Mouse (Mus musculus): ENCODE results near the gene Edem1. TPM values are rescaled to one million over a fixed set of nuclear protein-coding genes. Genes with fewer than 3 reads are reported as not detected.

Edem1 gene
- polyA plus RNA-seq, 1 experiment from 2014 or later = 22.1 TPM

DNA sequence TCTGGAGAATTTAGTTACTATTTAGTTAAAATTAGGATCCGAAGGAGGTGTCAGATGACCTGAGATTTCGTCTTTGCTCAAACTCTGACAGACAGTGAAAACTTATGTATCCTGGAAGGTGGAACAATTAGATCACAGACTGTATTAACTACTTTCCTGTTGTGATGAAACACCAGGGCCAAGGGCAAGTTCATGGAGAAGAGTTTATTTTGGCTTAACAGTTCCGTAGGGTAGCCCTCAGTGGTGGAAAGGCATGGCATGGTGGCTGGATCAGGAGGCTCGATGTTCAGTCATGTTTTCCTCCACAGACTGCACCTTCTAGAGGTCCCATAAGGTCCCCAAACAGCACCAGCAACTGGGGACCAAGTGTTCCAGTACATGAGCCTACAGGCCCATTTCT is 8.6 kb downstream of the Edem1 start:
- H3K36me3 ChIP-seq (ENCODE audit: control insufficient read depth, insufficient read depth, low read length) = no peaks in the 10 kb centered on the region; the same call in 1 of the 2 replicates
- no peak overlapping the region for H3K9ac ChIP-seq (ENCODE audit: low read length)
- WGBS = 88% methylated on average over 4 of the region's 4 CpGs
- no peaks in the 10 kb centered on the region for H3K27me3 ChIP-seq (ENCODE audit: control insufficient read depth, insufficient read depth, low read depth, low read length)
- peaks cover 18% of the 10 kb centered on the region for H3K4me1 ChIP-seq (replicated peaks; ENCODE audit: control insufficient read depth, insufficient read depth, low read length)
- no peaks in the 10 kb centered on the region for H3K9me3 ChIP-seq (ENCODE audit: control insufficient read depth, low read length)
- no peak overlapping the region; the same call in 1 of the 2 replicates for H3K27ac ChIP-seq (ENCODE audit: low read length)
- H3K4me3 ChIP-seq (ENCODE audit: low read length) = no peak overlapping the region
- H3K4me2 ChIP-seq (ENCODE audit: low read depth, low read length) = no peak overlapping the region
- no peak for ATAC-seq (ENCODE audit: low read depth)

GRCm38 (mm10) chr6:108837958-108838357 is 9.5 kb downstream of the Edem1 start:
- no peak overlapping the region for H3K9ac ChIP-seq (ENCODE audit: low read length)
- ATAC-seq (ENCODE audit: low read depth) = no peak
- H3K4me1 ChIP-seq (replicated peaks; ENCODE audit: control insufficient read depth, insufficient read depth, low read length) = peaks cover 18% of the 10 kb centered on the region
- WGBS = 78% methylated on average over 4 of the region's 4 CpGs
- H3K27ac ChIP-seq (ENCODE audit: low read length) = no peak overlapping the region
- H3K4me2 ChIP-seq (ENCODE audit: low read depth, low read length) = no peak overlapping the region
- H3K36me3 ChIP-seq (ENCODE audit: control insufficient read depth, insufficient read depth, low read length) = peaks cover 1% of the 10 kb centered on the region
- H3K9me3 ChIP-seq (ENCODE audit: control insufficient read depth, low read length) = no peaks in the 10 kb centered on the region
- H3K4me3 ChIP-seq (ENCODE audit: low read length) = no peak overlapping the region
- H3K27me3 ChIP-seq (ENCODE audit: control insufficient read depth, insufficient read depth, low read depth, low read length) = no peaks in the 10 kb centered on the region

DNA sequence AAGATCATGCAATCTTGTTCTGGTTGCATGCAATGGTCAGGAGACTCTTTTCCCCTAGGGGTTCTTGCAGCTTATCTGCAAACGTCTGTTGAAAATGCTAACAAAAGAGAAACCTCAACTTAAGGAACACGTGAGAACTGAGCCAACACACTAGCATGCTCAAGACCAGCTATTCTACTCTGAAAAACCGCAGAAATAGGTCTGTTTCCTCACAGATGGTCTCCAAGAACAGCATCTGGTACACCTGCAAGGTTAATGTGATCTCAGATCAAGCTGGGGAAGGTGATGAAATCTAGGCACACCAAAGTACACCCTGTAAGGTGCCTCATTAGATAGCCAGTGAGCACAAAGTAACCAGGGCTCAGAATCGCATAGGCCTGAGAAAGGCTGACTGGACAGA is 11.0 kb downstream of the Edem1 start:
- no peak overlapping the region for H3K27ac ChIP-seq (ENCODE audit: low read length)
- H3K27me3 ChIP-seq (ENCODE audit: control insufficient read depth, insufficient read depth, low read depth, low read length) = no peaks in the 10 kb centered on the region
- H3K36me3 ChIP-seq (ENCODE audit: control insufficient read depth, insufficient read depth, low read length) = peaks cover 11% of the 10 kb centered on the region
- H3K4me1 ChIP-seq (replicated peaks; ENCODE audit: control insufficient read depth, insufficient read depth, low read length) = peaks cover 10% of the 10 kb centered on the region
- no peak for ATAC-seq (ENCODE audit: low read depth)
- WGBS = 81% methylated on average over 4 of the region's 4 CpGs
- H3K9ac ChIP-seq (ENCODE audit: low read length) = no peak overlapping the region
- no peak overlapping the region for H3K4me2 ChIP-seq (ENCODE audit: low read depth, low read length)
- no peak overlapping the region for H3K4me3 ChIP-seq (ENCODE audit: low read length)
- H3K9me3 ChIP-seq (ENCODE audit: control insufficient read depth, low read length) = no peaks in the 10 kb centered on the region

- Histone ChIP-seq H3K4me3 (ENCODE audit: low read length) (no peak overlapping the region), H3K4me2 (ENCODE audit: low read depth, low read length) (no peak overlapping the region), H3K9ac (ENCODE audit: low read length) (no peak overlapping the region), H3K9me3 (ENCODE audit: control insufficient read depth, low read length) (no peaks in the 10 kb centered on the region), H3K36me3 (ENCODE audit: control insufficient read depth, insufficient read depth, low read length) (peaks cover 20% of the 10 kb centered on the region), H3K4me1 (replicated peaks; ENCODE audit: control insufficient read depth, insufficient read depth, low read length) (peaks cover 5% of the 10 kb centered on the region; the same call in 1 of the 2 replicates), H3K27ac (ENCODE audit: low read length) (no peak overlapping the region), H3K27me3 (ENCODE audit: control insufficient read depth, insufficient read depth, low read depth, low read length) (no peaks in the 10 kb centered on the region)
- ATAC-seq (ENCODE audit: low read depth) = no peak
- 92% methylated on average over 8 of the region's 8 CpGs for WGBS
Observed at GRCm38 (mm10) chr6:108840861-108841640, 12.6 kb downstream of the Edem1 start.

DNA sequence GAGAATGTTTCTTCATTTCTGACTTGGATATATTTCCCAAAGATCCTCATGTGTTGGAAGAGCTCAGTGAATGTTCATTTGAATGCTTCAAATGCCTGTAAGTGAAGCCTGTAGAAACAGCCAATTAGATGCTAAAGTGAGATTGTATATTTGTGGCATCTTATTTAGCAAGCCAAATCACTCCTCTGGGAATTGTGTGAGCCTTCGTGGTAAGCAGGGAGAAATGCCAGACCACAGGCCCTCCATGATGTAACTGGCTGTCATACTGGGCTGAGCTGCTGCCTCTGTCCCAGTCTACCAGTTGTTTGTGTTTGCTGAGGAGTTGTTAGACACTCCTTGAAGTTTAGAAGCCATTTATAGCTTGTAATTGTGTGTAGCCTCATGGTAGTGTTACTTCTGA is 15.2 kb downstream of the Edem1 start:
- no peak overlapping the region for H3K27ac ChIP-seq (ENCODE audit: low read length)
- H3K9ac ChIP-seq (ENCODE audit: low read length) = no peak overlapping the region
- H3K4me3 ChIP-seq (ENCODE audit: low read length) = no peak overlapping the region
- whole genome bisulfite sequencing = 85% methylated on average over 1 of the region's 1 CpGs
- peaks cover 23% of the 10 kb centered on the region for H3K36me3 ChIP-seq (ENCODE audit: control insufficient read depth, insufficient read depth, low read length)
- H3K4me2 ChIP-seq (ENCODE audit: low read depth, low read length) = no peak overlapping the region
- ATAC-seq (ENCODE audit: low read depth) = no peak
- H3K4me1 ChIP-seq (replicated peaks; ENCODE audit: control insufficient read depth, insufficient read depth, low read length) = no peaks in the 10 kb centered on the region
- H3K27me3 ChIP-seq (ENCODE audit: control insufficient read depth, insufficient read depth, low read depth, low read length) = no peaks in the 10 kb centered on the region
- no peaks in the 10 kb centered on the region for H3K9me3 ChIP-seq (ENCODE audit: control insufficient read depth, low read length)

GRCm38 (mm10) chr6:108844093-108844492 is 15.7 kb downstream of the Edem1 start:
- Histone ChIP-seq H3K4me3 (ENCODE audit: low read length) (no peak overlapping the region), H3K4me2 (ENCODE audit: low read depth, low read length) (no peak overlapping the region), H3K9ac (ENCODE audit: low read length) (no peak overlapping the region), H3K27ac (ENCODE audit: low read length) (no peak overlapping the region), H3K9me3 (ENCODE audit: control insufficient read depth, low read length) (no peaks in the 10 kb centered on the region), H3K27me3 (ENCODE audit: control insufficient read depth, insufficient read depth, low read depth, low read length) (no peaks in the 10 kb centered on the region), H3K36me3 (ENCODE audit: control insufficient read depth, insufficient read depth, low read length) (peaks cover 25% of the 10 kb centered on the region), H3K4me1 (replicated peaks; ENCODE audit: control insufficient read depth, insufficient read depth, low read length) (no peaks in the 10 kb centered on the region)
- no peak for ATAC-seq (ENCODE audit: low read depth)
- WGBS = 81% methylated on average over 3 of the region's 3 CpGs

- Histone ChIP-seq H3K4me3 (ENCODE audit: low read length) (no peak overlapping the region), H3K9me3 (ENCODE audit: control insufficient read depth, low read length) (no peaks in the 10 kb centered on the region), H3K4me2 (ENCODE audit: low read depth, low read length) (no peak overlapping the region), H3K9ac (ENCODE audit: low read length) (no peak overlapping the region), H3K36me3 (ENCODE audit: control insufficient read depth, insufficient read depth, low read length) (peaks cover 28% of the 10 kb centered on the region), H3K4me1 (replicated peaks; ENCODE audit: control insufficient read depth, insufficient read depth, low read length) (no peaks in the 10 kb centered on the region), H3K27me3 (ENCODE audit: control insufficient read depth, insufficient read depth, low read depth, low read length) (no peaks in the 10 kb centered on the region), H3K27ac (ENCODE audit: low read length) (no peak overlapping the region)
- no peak for ATAC-seq (ENCODE audit: low read depth)
- WGBS = 84% methylated on average over 7 of the region's 7 CpGs
Observed at GRCm38 (mm10) chr6:108844771-108845170, 16.3 kb downstream of the Edem1 start.

DNA sequence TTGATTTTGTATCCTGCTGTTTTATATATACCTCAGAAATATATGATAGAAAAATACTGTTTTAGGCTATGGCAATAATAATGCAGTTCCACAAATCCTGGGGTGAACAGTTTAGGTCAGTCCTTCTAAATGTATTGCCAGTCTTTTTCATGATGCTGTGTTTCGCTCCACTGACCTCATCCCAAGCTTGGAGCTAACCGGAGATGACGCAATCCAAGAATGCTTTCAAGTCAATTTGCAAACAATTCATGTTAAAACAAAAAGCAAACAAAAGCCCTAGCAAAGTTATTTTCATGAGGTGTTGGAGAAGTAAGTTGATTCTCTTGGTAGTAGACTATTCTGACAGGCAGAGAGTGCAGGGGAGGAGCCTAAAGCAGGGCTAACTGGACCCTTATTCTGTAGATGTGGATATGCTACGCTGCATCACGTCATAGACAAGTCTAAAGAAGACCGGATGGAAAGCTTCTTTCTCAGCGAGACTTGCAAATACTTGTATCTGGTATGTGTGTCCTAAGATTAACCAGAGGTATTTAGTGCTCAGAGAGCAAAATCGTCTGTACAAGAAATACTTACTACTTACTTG is 23.7 kb downstream of the Edem1 start:
- peaks cover 30% of the 10 kb centered on the region for H3K36me3 ChIP-seq (ENCODE audit: control insufficient read depth, insufficient read depth, low read length)
- H3K27me3 ChIP-seq (ENCODE audit: control insufficient read depth, insufficient read depth, low read depth, low read length) = no peaks in the 10 kb centered on the region
- 63% methylated on average over 8 of the region's 8 CpGs for WGBS
- H3K4me1 ChIP-seq (replicated peaks; ENCODE audit: control insufficient read depth, insufficient read depth, low read length) = no peaks in the 10 kb centered on the region; the same call in 1 of the 2 replicates
- no peak overlapping the region for H3K4me3 ChIP-seq (ENCODE audit: low read length)
- no peak overlapping the region for H3K27ac ChIP-seq (ENCODE audit: low read length)
- H3K4me2 ChIP-seq (ENCODE audit: low read depth, low read length) = no peak overlapping the region
- no peak overlapping the region for H3K9ac ChIP-seq (ENCODE audit: low read length)
- ATAC-seq (ENCODE audit: low read depth) = peak; percentile 83
- H3K9me3 ChIP-seq (ENCODE audit: control insufficient read depth, low read length) = no peaks in the 10 kb centered on the region

DNA sequence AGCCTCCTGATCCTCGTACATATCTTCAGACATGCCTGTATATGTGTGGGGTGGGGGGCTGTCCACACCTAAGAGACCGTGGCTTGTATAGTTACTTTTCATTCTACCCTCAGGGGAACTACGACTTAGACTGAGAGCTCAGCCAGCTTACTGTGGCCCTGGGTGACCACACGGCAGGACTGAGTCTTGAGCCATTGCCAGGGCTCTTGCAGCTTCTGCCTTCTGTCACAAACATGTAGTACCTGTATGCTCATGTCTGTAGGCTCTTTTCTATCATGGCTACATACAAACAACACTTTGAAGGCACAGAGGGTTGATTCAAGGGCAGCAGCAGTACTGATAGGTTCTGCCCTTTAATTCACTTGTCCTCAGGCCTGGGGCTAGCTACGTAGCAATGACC is 24.5 kb downstream of the Edem1 start:
- H3K27ac ChIP-seq (ENCODE audit: low read length) = no peak overlapping the region
- no peaks in the 10 kb centered on the region for H3K9me3 ChIP-seq (ENCODE audit: control insufficient read depth, low read length)
- no peak overlapping the region for H3K4me2 ChIP-seq (ENCODE audit: low read depth, low read length)
- H3K4me1 ChIP-seq (replicated peaks; ENCODE audit: control insufficient read depth, insufficient read depth, low read length) = no peaks in the 10 kb centered on the region; the same call in 1 of the 2 replicates
- no peak overlapping the region for H3K4me3 ChIP-seq (ENCODE audit: low read length)
- no peaks in the 10 kb centered on the region for H3K27me3 ChIP-seq (ENCODE audit: control insufficient read depth, insufficient read depth, low read depth, low read length)
- H3K36me3 ChIP-seq (ENCODE audit: control insufficient read depth, insufficient read depth, low read length) = peaks cover 30% of the 10 kb centered on the region
- H3K9ac ChIP-seq (ENCODE audit: low read length) = no peak overlapping the region
- WGBS = 88% methylated on average over 5 of the region's 5 CpGs
- no peak for ATAC-seq (ENCODE audit: low read depth)
